Mouse (Mus musculus) kidney, adult 11 months (tissue): ENCODE measurements around the gene Rap1gds1.

Experiments used
- DNase-seq: peaks from one replicate; pipeline ENCODE4 v3.0.0; 2022

Rap1gds1 gene

GRCm38 (mm10) chr3:138876931-138877361 is 198.1 kb downstream of the Rap1gds1 start:
- DNase-seq, result no peak

- no peak for DNase-seq
Measured at GRCm38 (mm10) chr3:138876418-138876817, 198.6 kb downstream of the Rap1gds1 start.

- no peak for DNase-seq
Measured at GRCm38 (mm10) chr3:138875936-138876335, 199.1 kb downstream of the Rap1gds1 start.
